Mouse (Mus musculus) lung, postnatal 0 days (tissue): ENCODE data around the gene Pip4k2a.

Experiments used
- CTCF ChIP-seq: IDR thresholded peaks from 2 replicates; pipeline ENCODE4 v1.5.1; 2016; ENCODE audit warnings: antibody characterized with exemption, mild to moderate bottlenecking
- EP300 ChIP-seq: IDR thresholded peaks from 2 replicates; pipeline ENCODE4 v1.6.1; 2016; ENCODE audit warnings: antibody characterized with exemption, mild to moderate bottlenecking, control low read depth

DNA sequence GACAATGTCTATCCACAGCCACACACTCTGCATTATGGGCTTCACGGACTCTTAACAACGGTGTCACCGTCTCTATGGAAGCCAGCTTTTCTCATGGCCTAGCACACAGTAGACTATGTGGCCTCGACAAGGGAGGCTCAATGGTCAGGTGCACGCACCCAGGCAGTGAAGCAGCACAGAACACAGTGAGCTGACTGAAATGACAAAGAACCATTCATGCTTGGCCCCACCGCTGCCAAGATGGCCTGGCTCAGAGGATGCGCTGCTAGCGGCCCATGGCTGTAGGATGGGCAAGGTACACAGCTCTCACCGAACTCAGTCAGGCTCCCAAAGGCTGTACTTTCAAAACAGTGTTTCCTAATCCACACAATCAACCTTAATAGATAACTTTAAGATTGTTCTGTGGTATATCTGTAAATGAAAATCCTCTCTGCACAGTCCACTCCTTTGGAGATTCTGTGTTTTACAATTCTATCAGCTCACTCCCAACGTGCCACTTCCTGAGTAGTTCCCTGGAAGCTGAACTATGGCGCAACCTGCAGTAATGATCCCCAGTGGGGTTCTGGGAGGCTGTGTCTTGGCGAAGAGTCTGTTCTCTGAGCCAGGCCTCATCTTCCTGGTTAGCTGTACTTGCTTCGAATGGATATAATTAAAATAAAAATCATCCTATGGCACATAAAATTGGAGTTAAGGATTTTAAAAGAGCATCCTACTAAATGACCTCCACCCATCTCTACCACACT is 67.4 kb downstream of the Pip4k2a start:
- TF ChIP-seq CTCF (no peak), EP300 (no peak)
